Mouse (Mus musculus) thymus, postnatal 36 days (tissue): ENCODE measurements around the gene Tchhl1.
A peak's percentile ranks its signal among the peaks of the same experiment; 100 is the strongest.
"Not testable (repeated sequence)": the region's sequence is repeated elsewhere in the genome, so short reads cannot be mapped to it uniquely, and the experiment has no call there.

Experiments used
- DNase-seq, 2 experiments: peaks; one replicate each; pipeline ENCODE4 v3.0.0; 2022; ENCODE audit warnings: mixed read lengths in 2 of 2

Tchhl1 gene

GRCm38 (mm10) chr3:93468561-93468960, at the start of gene Tchhl1:
TSS of gene Tchhl1 (plus strand) at chr3:93468754.
- no peak for DNase-seq

DNA sequence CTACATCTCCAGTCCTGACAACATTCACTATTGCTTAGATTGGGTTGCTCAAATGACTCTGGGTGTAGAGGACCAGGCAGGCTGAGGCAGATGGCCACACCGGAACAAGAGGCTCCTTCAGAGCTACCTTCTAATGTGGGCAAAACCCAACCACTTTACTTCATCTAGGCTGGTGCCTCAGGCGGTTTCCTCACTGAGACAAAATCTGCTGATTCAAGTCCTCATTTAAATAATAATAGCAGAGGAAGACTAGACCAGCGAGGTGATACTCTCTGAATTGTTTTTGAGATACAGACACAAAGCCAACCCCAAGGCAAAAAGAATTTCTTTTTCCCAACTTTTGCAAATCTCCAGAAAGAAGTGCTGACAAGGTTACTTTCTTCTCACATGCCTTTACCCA, 36.9 kb upstream of the Tchhl1 start:
- no peak for DNase-seq

DNA sequence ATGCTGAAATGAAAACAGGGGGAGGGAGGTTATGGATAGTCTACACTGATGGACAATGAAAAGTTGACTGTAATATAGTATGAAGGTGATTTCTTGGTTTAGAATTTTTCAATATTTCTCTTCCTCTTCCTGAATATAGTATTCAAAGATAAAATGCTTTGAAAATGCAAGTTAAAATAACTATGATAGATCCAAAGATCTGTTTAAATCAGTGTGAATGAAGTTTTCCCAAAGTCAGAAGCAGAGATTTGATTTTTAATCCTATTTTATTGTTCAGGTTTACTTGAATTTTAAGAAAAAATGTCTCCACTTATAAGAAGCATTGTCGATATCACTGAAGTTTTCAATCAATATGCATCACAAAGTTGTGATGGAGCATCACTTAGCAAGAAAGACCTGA, 26.5 kb upstream of the Tchhl1 start, which contains the start of gene Tchh:
Gene Tchh, plus strand, starts transcription at position 301 of the 400 bp plus-strand sequence.
- DNase-seq = no peak

DNA sequence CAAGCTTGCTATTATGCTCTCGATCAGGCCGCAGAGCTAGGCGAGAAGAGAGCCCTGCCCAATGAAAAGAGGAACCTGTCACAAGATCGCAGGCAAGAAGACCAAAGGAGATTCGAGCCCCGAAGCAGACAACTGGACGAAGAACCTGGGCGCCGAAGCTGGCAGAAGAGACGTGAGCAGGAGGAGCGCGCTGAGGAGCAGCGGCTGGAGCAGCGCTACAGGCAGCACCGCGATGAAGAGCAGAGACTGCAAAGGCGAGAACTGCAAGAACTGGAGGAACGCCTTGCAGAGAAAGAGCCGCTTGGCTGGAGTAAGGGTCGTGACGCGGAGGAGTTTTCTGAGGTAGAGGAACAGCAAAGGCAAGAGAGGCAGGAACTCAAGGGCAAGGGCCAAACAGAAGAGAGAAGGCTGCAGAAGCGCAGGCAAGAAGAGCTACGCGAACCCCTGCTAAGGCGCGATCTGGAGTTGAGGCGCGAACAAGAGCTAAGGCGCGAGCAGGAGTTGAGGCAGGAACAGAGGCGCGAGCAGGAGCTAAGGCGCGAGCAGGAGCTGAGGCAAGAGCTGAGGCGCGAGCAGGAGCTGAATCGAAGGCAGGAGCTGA, 25.0 kb upstream of the Tchhl1 start:
- peak; percentile 1 to 3 for DNase-seq

GRCm38 (mm10) chr3:93444343-93445164, 24.0 kb upstream of the Tchhl1 start:
- DNase-seq = peak; percentile 24 to 28

GRCm38 (mm10) chr3:93445165-93445705, 23.3 kb upstream of the Tchhl1 start:
- no peak for DNase-seq

- no peak for DNase-seq
Observed at GRCm38 (mm10) chr3:93446128-93446755, 22.3 kb upstream of the Tchhl1 start.

DNA sequence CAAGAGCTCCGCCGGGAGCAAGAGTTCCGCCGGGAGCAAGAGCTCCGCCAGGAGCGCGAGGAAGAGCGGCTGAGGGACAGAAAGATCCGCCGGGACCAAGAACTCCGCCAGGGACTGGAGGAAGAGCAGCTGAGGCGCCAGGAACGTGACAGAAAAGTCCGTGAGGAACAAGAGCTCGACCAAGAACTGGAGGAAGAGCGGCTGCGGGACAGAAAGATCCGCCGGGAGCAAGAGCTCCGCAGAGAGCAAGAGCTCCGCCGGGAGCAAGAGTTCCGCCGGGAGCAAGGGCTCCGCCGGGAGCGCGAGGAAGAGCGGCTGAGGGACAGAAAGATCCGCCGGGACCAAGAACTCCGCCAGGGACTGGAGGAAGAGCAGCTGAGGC, 21.8 kb upstream of the Tchhl1 start:
- DNase-seq = not testable (repeated sequence)

DNA sequence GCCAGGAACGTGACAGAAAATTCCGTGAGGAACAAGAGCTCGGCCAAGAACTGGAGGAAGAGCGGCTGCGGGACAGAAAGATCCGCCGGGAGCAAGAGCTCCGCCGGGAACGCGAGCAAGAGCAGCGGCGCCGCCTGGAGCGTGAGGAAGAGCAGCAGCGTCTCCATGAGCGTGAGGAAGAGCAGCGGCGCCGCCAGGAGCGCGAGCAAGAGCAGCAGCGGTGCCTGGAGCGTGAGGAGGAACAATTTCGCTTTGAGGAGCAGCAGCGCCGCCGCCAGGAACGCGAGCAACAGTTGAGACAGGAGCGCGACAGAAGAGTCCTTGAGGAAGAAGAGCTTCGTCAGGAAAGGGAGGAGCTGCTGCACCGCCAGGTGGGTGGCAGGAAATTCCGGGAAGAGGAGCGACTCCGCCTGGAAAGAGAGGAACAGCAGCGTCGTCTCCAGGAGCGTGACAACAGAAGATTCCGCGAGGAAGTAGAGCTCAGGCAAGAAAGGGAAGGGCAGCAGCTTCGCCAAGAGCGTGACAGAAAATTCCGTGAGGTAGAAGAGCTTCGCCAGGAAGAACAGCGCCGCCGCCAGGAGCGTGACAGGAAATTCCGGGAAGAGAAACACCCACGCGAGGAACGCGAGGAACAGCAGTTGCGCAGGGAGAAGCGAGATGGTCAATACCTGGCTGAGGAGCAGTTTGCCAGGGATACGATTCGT, 21.3 kb upstream of the Tchhl1 start:
- peak; percentile 6 to 8 for DNase-seq

DNA sequence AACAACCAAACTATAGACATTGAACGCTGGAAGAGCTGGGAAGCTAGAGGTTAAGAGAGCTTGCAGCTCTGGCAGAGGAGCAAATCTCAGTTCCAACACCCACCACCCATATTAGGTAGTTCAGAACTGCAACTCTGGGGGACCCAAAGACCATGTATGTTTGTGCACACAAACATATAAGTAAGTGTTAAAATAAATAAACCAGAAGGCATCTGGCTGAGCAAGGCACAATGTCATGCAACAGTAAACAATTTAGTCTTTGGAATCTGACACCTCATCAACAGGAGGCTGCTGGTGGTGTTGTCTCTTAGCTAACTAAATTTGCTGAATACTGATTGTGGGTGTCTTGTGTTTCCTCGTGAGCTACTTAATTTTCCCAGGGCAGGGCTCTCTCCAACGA, 2.0 kb upstream of the Tchhl1 start:
- no peak for DNase-seq

DNA sequence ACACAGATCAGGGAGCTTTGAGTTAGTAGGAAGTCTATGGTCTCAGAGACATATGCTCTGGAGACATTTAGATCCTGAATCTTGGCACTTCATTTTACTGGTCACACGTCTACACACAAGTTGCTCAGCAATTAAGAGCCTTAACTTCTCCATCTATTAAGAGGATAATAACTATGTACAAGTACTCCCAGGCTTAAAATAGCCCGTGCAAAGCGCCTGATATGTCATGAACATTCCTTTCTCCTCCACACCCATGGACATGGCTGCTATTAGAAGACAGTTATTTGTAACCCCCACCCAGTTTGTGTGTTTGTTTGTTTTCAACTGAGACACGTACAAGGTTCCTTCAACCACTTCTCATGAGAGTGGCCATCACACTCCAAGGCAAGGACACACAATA, 1.4 kb upstream of the Tchhl1 start:
- no peak for DNase-seq

- no peak for DNase-seq
Observed at GRCm38 (mm10) chr3:93469629-93470028, 1.1 kb downstream of the Tchhl1 start.

DNA sequence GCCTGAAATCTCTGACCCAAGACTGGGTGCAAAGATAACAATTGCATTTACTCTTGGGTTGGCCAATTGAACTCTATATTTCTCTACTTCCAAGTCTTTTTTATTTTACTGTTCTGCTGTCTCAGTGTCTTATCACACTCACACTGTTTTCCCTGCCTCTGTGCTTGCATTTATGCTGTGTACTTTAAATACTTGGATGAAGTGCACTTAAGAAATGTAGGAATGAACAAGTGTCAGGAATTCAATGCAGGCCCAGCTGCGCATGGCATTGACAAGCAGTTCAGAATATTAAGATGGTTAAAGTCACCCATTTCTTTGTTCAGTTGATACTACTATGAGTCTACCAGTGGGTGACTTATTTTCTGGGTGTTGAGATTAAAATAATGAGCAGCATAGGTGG, 11.5 kb downstream of the Tchhl1 start:
- DNase-seq = no peak

GRCm38 (mm10) chr3:93481982-93482616, 13.5 kb downstream of the Tchhl1 start:
- DNase-seq = no peak

- no peak for DNase-seq
Observed at GRCm38 (mm10) chr3:93485611-93486010, 17.1 kb downstream of the Tchhl1 start.

DNA sequence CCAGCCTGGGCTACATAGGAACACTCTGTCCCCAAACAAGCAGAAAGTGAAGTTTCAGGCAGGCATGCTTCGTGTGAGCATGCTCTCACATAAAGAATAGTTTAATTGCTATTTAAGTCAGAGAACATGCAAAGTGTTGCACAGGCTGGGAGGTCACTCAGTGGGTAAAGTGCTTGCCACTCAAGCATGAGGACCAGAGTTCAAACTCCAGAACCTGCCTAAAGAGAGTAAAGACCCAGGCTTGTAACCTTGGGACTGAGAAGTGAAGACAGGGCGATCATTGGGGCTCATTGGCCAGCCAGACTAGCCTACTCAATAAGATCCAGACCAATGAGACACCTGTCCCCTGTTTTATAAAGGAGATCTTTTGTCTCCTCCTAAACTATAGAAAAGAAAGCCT, 20.0 kb downstream of the Tchhl1 start:
- no peak for DNase-seq

GRCm38 (mm10) chr3:93492176-93492575, 23.6 kb downstream of the Tchhl1 start:
- DNase-seq = no peak

DNA sequence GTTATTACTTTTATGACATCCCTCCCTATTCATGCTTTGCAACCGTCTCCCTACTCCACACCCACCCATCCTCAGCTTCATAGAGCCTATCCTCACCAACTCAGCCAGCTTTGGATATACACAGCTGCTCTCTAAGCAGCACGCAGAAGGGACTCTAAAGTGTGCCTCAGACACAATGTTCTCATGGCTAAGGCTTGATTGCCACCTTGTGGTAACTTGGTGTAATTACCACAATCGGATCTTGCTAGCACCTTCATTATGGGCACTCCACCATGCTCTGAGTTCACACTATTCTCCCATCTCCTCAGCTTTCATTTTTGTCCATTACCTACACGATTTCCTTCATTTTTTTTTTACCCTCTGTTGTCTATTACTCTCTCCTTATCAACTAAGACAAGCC, 25.4 kb downstream of the Tchhl1 start:
- peak; percentile 4 to 14 for DNase-seq

DNA sequence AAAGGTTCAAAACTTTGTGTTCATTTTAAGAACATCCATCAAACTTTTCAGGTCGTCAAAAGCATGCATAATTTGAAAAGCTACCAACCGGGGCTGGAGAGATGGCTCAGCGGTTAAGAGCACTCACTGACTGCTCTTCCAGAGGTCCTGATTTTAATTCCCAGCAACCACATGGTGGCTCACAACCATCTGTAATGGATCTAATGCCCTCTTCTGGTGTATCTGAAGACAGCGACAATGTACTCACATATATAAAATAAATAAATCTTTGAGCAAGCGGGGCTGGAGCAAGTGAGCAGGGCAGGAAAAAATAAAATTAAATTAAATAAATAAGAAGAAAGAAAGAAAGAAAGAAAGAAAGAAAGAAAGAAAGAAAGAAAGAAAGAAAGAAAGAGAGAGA, 26.2 kb downstream of the Tchhl1 start:
- not testable (repeated sequence) for DNase-seq

- DNase-seq = no peak
Observed at GRCm38 (mm10) chr3:93497131-93497530, 28.6 kb downstream of the Tchhl1 start.

- DNase-seq = no peak
Observed at GRCm38 (mm10) chr3:93499129-93499528, 30.6 kb downstream of the Tchhl1 start.

- no peak for DNase-seq
Observed at GRCm38 (mm10) chr3:93504536-93505189, 36.1 kb downstream of the Tchhl1 start.
